Mouse (Mus musculus) limb, embryonic 10.5 days (tissue): ENCODE data around the gene Chsy1. TPM values are rescaled to one million over a fixed set of nuclear protein-coding genes. Genes with fewer than 3 reads are reported as not detected.

Experiments used
- DNase-seq: peaks from one replicate; pipeline ENCODE4 v3.0.0-alpha.2; 2017; ENCODE audit warnings: low spot score
- H3K27ac ChIP-seq: fragments of 300-500 bp; sonication (generic); 2 replicates; pipeline ENCODE4 v1.5.1; 2016; ENCODE audit warnings: mild to moderate bottlenecking
- H3K27me3 ChIP-seq: fragments of 300-500 bp; sonication (generic); 2 replicates; pipeline ENCODE4 v1.6.1; 2016; ENCODE audit warnings: low read depth, mild to moderate bottlenecking; ENCODE audit not compliant: poor library complexity, severe bottlenecking
- H3K36me3 ChIP-seq: fragments of 300-500 bp; sonication (generic); 2 replicates; pipeline ENCODE4 v1.6.1; 2016; ENCODE audit warnings: mild to moderate bottlenecking, moderate library complexity
- H3K4me1 ChIP-seq: fragments of 300-500 bp; sonication (generic); 2 replicates; pipeline ENCODE4 v1.6.1; 2016
- H3K4me3 ChIP-seq: fragments of 300-500 bp; sonication (generic); 2 replicates; pipeline ENCODE4 v1.5.1; 2016; ENCODE audit warnings: mild to moderate bottlenecking, moderate library complexity
- H3K9me3 ChIP-seq: fragments of 300-500 bp; sonication (generic); replicated peaks from 2 replicates; pipeline ENCODE4 v1.6.1; 2016; ENCODE audit warnings: mild to moderate bottlenecking
- WGBS: fragments of 180-500 bp; shearing (Covaris S2); methylation state at CpG from one replicate; pipeline ENCODE4 v1.1.7; 2016; 5-methylcytosine and 5-hydroxymethylcytosine counted together
- polyA plus RNA-seq: library from polyadenylated mRNA; unstranded; fragments of >200 nt; fragmentation: Nextera tagmentation; extraction: Ambion mirVana; gene quantifications from 2 replicates; pipeline ENCODE4 v1.2.1, GENCODE M21; 2016

The Chsy1 gene
- polyA plus RNA-seq, 1 experiment from 2014 or later = 14.8 TPM

- peaks cover 17% of the 10 kb centered on the region for H3K4me1 ChIP-seq
Measured at GRCm38 (mm10) chr7:66194511-66194910, 85.2 kb downstream of the Chsy1 start.

GRCm38 (mm10) chr7:66195881-66196280 is 86.6 kb downstream of the Chsy1 start:
- H3K4me3 ChIP-seq = no peak overlapping the region
- DNase-seq = no peak
- peak overlapping the region; percentile 58; the same call in 1 of the 2 replicates for H3K27ac ChIP-seq
- no peaks in the 10 kb centered on the region for H3K27me3 ChIP-seq
- no peaks in the 10 kb centered on the region for H3K36me3 ChIP-seq
- H3K4me1 ChIP-seq = peaks cover 29% of the 10 kb centered on the region
- 89% methylated on average over 1 of the region's 1 CpGs for WGBS
- H3K9me3 ChIP-seq = no peaks in the 10 kb centered on the region

More at GRCm38 (mm10) chr7:66194511-66194910, 85.2 kb downstream of the Chsy1 start:
- no peak for DNase-seq
- Histone ChIP-seq H3K27ac (no peak overlapping the region), H3K27me3 (no peaks in the 10 kb centered on the region), H3K9me3 (no peaks in the 10 kb centered on the region), H3K4me3 (no peak overlapping the region), H3K36me3 (no peaks in the 10 kb centered on the region)
- WGBS = 76% methylated on average over 3 of the region's 3 CpGs

- no peak overlapping the region for H3K4me3 ChIP-seq
- no peak for DNase-seq
- H3K27ac ChIP-seq = peak overlapping the region; percentile 74; the same call in 1 of the 2 replicates
- H3K9me3 ChIP-seq = no peaks in the 10 kb centered on the region
- WGBS = 83% methylated on average over 11 of the region's 11 CpGs
- H3K27me3 ChIP-seq = no peaks in the 10 kb centered on the region
- no peaks in the 10 kb centered on the region for H3K36me3 ChIP-seq
- H3K4me1 ChIP-seq = peaks cover 33% of the 10 kb centered on the region
Measured at GRCm38 (mm10) chr7:66196609-66197445, 87.5 kb downstream of the Chsy1 start.

- H3K4me1 ChIP-seq = peaks cover 33% of the 10 kb centered on the region
- H3K9me3 ChIP-seq = no peaks in the 10 kb centered on the region
- H3K4me3 ChIP-seq = no peak overlapping the region
- WGBS = 83% methylated on average over 10 of the region's 10 CpGs
- H3K36me3 ChIP-seq = no peaks in the 10 kb centered on the region
- no peak for DNase-seq
- peak overlapping the region; percentile 82 for H3K27ac ChIP-seq
- H3K27me3 ChIP-seq = no peaks in the 10 kb centered on the region
Measured at GRCm38 (mm10) chr7:66198416-66198815, 89.1 kb downstream of the Chsy1 start.

- DNase-seq = no peak
- no peaks in the 10 kb centered on the region for H3K9me3 ChIP-seq
- peaks cover 33% of the 10 kb centered on the region for H3K4me1 ChIP-seq
- no peaks in the 10 kb centered on the region for H3K27me3 ChIP-seq
- no peak overlapping the region for H3K4me3 ChIP-seq
- whole genome bisulfite sequencing = 82% methylated on average over 5 of the region's 5 CpGs
- peak overlapping the region; percentile 82 for H3K27ac ChIP-seq
- H3K36me3 ChIP-seq = no peaks in the 10 kb centered on the region
Measured at GRCm38 (mm10) chr7:66199391-66199831, 90.1 kb downstream of the Chsy1 start.

- WGBS = 82% methylated on average over 3 of the region's 3 CpGs
- H3K4me1 ChIP-seq = peaks cover 33% of the 10 kb centered on the region
Measured at GRCm38 (mm10) chr7:66200383-66200782, 91.1 kb downstream of the Chsy1 start.

GRCm38 (mm10) chr7:66200791-66201450 is 91.6 kb downstream of the Chsy1 start:
- no peak for DNase-seq
- peaks cover 33% of the 10 kb centered on the region for H3K4me1 ChIP-seq
- H3K36me3 ChIP-seq = no peaks in the 10 kb centered on the region
- H3K27ac ChIP-seq = peak overlapping the region; percentile 12; the same call in 1 of the 2 replicates
- H3K4me3 ChIP-seq = no peak overlapping the region
- H3K9me3 ChIP-seq = no peaks in the 10 kb centered on the region
- no peaks in the 10 kb centered on the region for H3K27me3 ChIP-seq
- WGBS = 59% methylated on average over 8 of the region's 8 CpGs

More at GRCm38 (mm10) chr7:66200383-66200782, 91.1 kb downstream of the Chsy1 start:
- H3K4me3 ChIP-seq = no peak overlapping the region
- no peak for DNase-seq
- no peaks in the 10 kb centered on the region for H3K27me3 ChIP-seq
- H3K27ac ChIP-seq = peak overlapping the region; percentile 50; the same call in 1 of the 2 replicates
- no peaks in the 10 kb centered on the region for H3K36me3 ChIP-seq
- no peaks in the 10 kb centered on the region for H3K9me3 ChIP-seq

- Histone ChIP-seq H3K9me3 (no peaks in the 10 kb centered on the region), H3K4me3 (no peak overlapping the region), H3K27ac (no peak overlapping the region), H3K36me3 (no peaks in the 10 kb centered on the region), H3K27me3 (no peaks in the 10 kb centered on the region), H3K4me1 (peaks cover 33% of the 10 kb centered on the region)
- WGBS = 89% methylated on average over 2 of the region's 2 CpGs
- DNase-seq = no peak
Measured at GRCm38 (mm10) chr7:66201657-66202056, 92.3 kb downstream of the Chsy1 start.

- H3K9me3 ChIP-seq = 0 out of 2 replicates have a peak, but pooled peaks cover 2% of the 10 kb centered on the region
- H3K36me3 ChIP-seq = no peaks in the 10 kb centered on the region
- WGBS = 94% methylated on average over 2 of the region's 2 CpGs
- H3K4me3 ChIP-seq = no peak overlapping the region
- no peaks in the 10 kb centered on the region for H3K4me1 ChIP-seq
- no peak for DNase-seq
- H3K27ac ChIP-seq = no peak overlapping the region
- H3K27me3 ChIP-seq = no peaks in the 10 kb centered on the region
Measured at GRCm38 (mm10) chr7:66209920-66210319, 100.6 kb downstream of the Chsy1 start.

GRCm38 (mm10) chr7:66212887-66213286 is 103.6 kb downstream of the Chsy1 start:
- WGBS = 89% methylated on average over 1 of the region's 1 CpGs
- H3K27me3 ChIP-seq = no peaks in the 10 kb centered on the region
- H3K4me3 ChIP-seq = no peak overlapping the region
- no peak overlapping the region for H3K27ac ChIP-seq
- no peaks in the 10 kb centered on the region for H3K36me3 ChIP-seq
- DNase-seq = no peak
- no peaks in the 10 kb centered on the region for H3K9me3 ChIP-seq
- H3K4me1 ChIP-seq = peaks cover 17% of the 10 kb centered on the region

- H3K27ac ChIP-seq = no peak overlapping the region
- 34% methylated on average over 6 of the region's 6 CpGs for WGBS
- no peaks in the 10 kb centered on the region for H3K27me3 ChIP-seq
- H3K36me3 ChIP-seq = no peaks in the 10 kb centered on the region
- peaks cover 33% of the 10 kb centered on the region for H3K4me1 ChIP-seq
- no peaks in the 10 kb centered on the region for H3K9me3 ChIP-seq
- H3K4me3 ChIP-seq = no peak overlapping the region
- DNase-seq = peak; percentile 24
Measured at GRCm38 (mm10) chr7:66214477-66214876, 105.2 kb downstream of the Chsy1 start.

- H3K4me3 ChIP-seq = no peak overlapping the region
- H3K27me3 ChIP-seq = no peaks in the 10 kb centered on the region
- 83% methylated on average over 1 of the region's 1 CpGs for WGBS
- peaks cover 40% of the 10 kb centered on the region for H3K4me1 ChIP-seq
- no peak overlapping the region for H3K27ac ChIP-seq
- H3K9me3 ChIP-seq = no peaks in the 10 kb centered on the region
- H3K36me3 ChIP-seq = no peaks in the 10 kb centered on the region
- DNase-seq = peak; percentile 20
Measured at GRCm38 (mm10) chr7:66215911-66216310, 106.6 kb downstream of the Chsy1 start.

- 85% methylated on average over 7 of the region's 7 CpGs for WGBS
- Histone ChIP-seq H3K4me1 (peaks cover 41% of the 10 kb centered on the region), H3K9me3 (no peaks in the 10 kb centered on the region), H3K4me3 (no peak overlapping the region), H3K27me3 (no peaks in the 10 kb centered on the region), H3K27ac (peak overlapping the region; percentile 84; the same call in 1 of the 2 replicates), H3K36me3 (no peaks in the 10 kb centered on the region)
- DNase-seq = peak; percentile 26
Measured at GRCm38 (mm10) chr7:66217011-66217410, 107.7 kb downstream of the Chsy1 start.
